Mouse (Mus musculus): ENCODE results near the gene Slc25a1. TPM values are rescaled to one million over a fixed set of nuclear protein-coding genes. Genes with fewer than 3 reads are reported as not detected.
"Not testable (repeated sequence)": the region's sequence is repeated elsewhere in the genome, so short reads cannot be mapped to it uniquely, and the experiment has no call there.

Slc25a1 gene
- polyA plus RNA-seq (2016; fragmentation: Nextera tagmentation; extraction: Ambion mirVana): 118 and 122 TPM in 2 replicates

- peak; percentile 89 for DNase-seq (ENCODE audit: low spot score)
- Histone ChIP-seq H3K4me1 (peaks cover 43% of the 10 kb centered on the region), H3K27ac (replicated peaks) (peak within 1 kb of the TSS; percentile 90), H3K27me3 (ENCODE audit: low read depth, poor library complexity, severe bottlenecking) (peaks cover 22% of the 10 kb centered on the region; the same call in 1 of the 2 replicates), H3K36me3 (peaks cover 23% of the 10 kb centered on the region), H3K9me3 (replicated peaks) (no peaks in the 10 kb centered on the region), H3K4me3 (peak within 1 kb of the TSS; percentile 81)
- under 1% methylated on average over 47 of the region's 47 CpGs for WGBS
Measured at GRCm38 (mm10) chr16:17928087-17928580, at the start of gene Slc25a1. Slc25a1 (minus strand) TSS chr16:17928219.

GRCm38 (mm10) chr16:17971853-17972252 lies 43.8 kb upstream of the Slc25a1 start:
- H3K4me3 ChIP-seq: no peak overlapping the region
- H3K36me3 ChIP-seq: no peaks in the 10 kb centered on the region
- DNase-seq (ENCODE audit: low spot score): no peak
- H3K27ac ChIP-seq (replicated peaks): no peak overlapping the region
- H3K4me1 ChIP-seq: no peaks in the 10 kb centered on the region
- WGBS: 80% methylated on average over 5 of the region's 5 CpGs
- H3K9me3 ChIP-seq (replicated peaks): no peaks in the 10 kb centered on the region
- H3K27me3 ChIP-seq (ENCODE audit: low read depth, poor library complexity, severe bottlenecking): no peaks in the 10 kb centered on the region

GRCm38 (mm10) chr16:17962091-17962490 lies 34.1 kb upstream of the Slc25a1 start:
- Histone ChIP-seq H3K4me3 (no peak overlapping the region), H3K9me3 (replicated peaks) (no peaks in the 10 kb centered on the region; the same call in 1 of the 2 replicates), H3K27ac (replicated peaks) (no peak overlapping the region), H3K4me1 (no peaks in the 10 kb centered on the region), H3K36me3 (no peaks in the 10 kb centered on the region), H3K27me3 (ENCODE audit: low read depth, poor library complexity, severe bottlenecking) (no peaks in the 10 kb centered on the region)
- WGBS: 83% methylated on average over 7 of the region's 7 CpGs
- no peak for DNase-seq (ENCODE audit: low spot score)

- H3K4me1 ChIP-seq; H3K27me3 ChIP-seq (ENCODE audit: low read depth, poor library complexity, severe bottlenecking); H3K36me3 ChIP-seq; H3K27ac ChIP-seq (replicated peaks); DNase-seq (ENCODE audit: low spot score); H3K4me3 ChIP-seq; H3K9me3 ChIP-seq (replicated peaks): not testable (repeated sequence)
- 97% methylated on average over 17 of the region's 17 CpGs for WGBS
Measured at GRCm38 (mm10) chr16:17956052-17956638, 28.1 kb upstream of the Slc25a1 start.

GRCm38 (mm10) chr16:17951618-17952017 lies 23.6 kb upstream of the Slc25a1 start:
- 82% methylated on average over 4 of the region's 4 CpGs for WGBS
- Histone ChIP-seq H3K27ac (replicated peaks) (no peak overlapping the region), H3K4me1 (peaks cover 17% of the 10 kb centered on the region), H3K27me3 (ENCODE audit: low read depth, poor library complexity, severe bottlenecking) (no peaks in the 10 kb centered on the region), H3K9me3 (replicated peaks) (peaks cover 5% of the 10 kb centered on the region; the same call in 1 of the 2 replicates), H3K4me3 (no peak overlapping the region), H3K36me3 (no peaks in the 10 kb centered on the region)
- no peak for DNase-seq (ENCODE audit: low spot score)

GRCm38 (mm10) chr16:17950068-17950467 lies 22.0 kb upstream of the Slc25a1 start:
- H3K9me3 ChIP-seq (replicated peaks): no peaks in the 10 kb centered on the region
- H3K4me3 ChIP-seq: no peak overlapping the region
- peaks cover 17% of the 10 kb centered on the region for H3K4me1 ChIP-seq
- WGBS: 65% methylated on average over 4 of the region's 4 CpGs
- no peak for DNase-seq (ENCODE audit: low spot score)
- H3K27ac ChIP-seq (replicated peaks): peak overlapping the region; percentile 75
- H3K36me3 ChIP-seq: no peaks in the 10 kb centered on the region
- H3K27me3 ChIP-seq (ENCODE audit: low read depth, poor library complexity, severe bottlenecking): no peaks in the 10 kb centered on the region

- no peaks in the 10 kb centered on the region for H3K27me3 ChIP-seq (ENCODE audit: low read depth, poor library complexity, severe bottlenecking)
- WGBS: 32% methylated on average over 2 of the region's 2 CpGs
- peaks cover 17% of the 10 kb centered on the region for H3K4me1 ChIP-seq
- peak overlapping the region; percentile 75 for H3K27ac ChIP-seq (replicated peaks)
- H3K9me3 ChIP-seq (replicated peaks): no peaks in the 10 kb centered on the region
- peak; percentile 61 for DNase-seq (ENCODE audit: low spot score)
- H3K4me3 ChIP-seq: no peak overlapping the region
- no peaks in the 10 kb centered on the region for H3K36me3 ChIP-seq
Measured at GRCm38 (mm10) chr16:17949421-17949877, 21.4 kb upstream of the Slc25a1 start.

- no peaks in the 10 kb centered on the region for H3K9me3 ChIP-seq (replicated peaks)
- WGBS: 66% methylated on average over 7 of the region's 7 CpGs
- peaks cover 16% of the 10 kb centered on the region for H3K4me1 ChIP-seq
- H3K27ac ChIP-seq (replicated peaks): no peak overlapping the region
- H3K27me3 ChIP-seq (ENCODE audit: low read depth, poor library complexity, severe bottlenecking): no peaks in the 10 kb centered on the region
- H3K4me3 ChIP-seq: no peak overlapping the region
- no peaks in the 10 kb centered on the region for H3K36me3 ChIP-seq
- DNase-seq (ENCODE audit: low spot score): no peak
Measured at GRCm38 (mm10) chr16:17945081-17945831, 17.2 kb upstream of the Slc25a1 start.

GRCm38 (mm10) chr16:17943466-17943865 lies 15.4 kb upstream of the Slc25a1 start:
- Histone ChIP-seq H3K27ac (replicated peaks) (no peak overlapping the region), H3K27me3 (ENCODE audit: low read depth, poor library complexity, severe bottlenecking) (peaks cover 1% of the 10 kb centered on the region; the same call in 1 of the 2 replicates), H3K36me3 (no peaks in the 10 kb centered on the region), H3K9me3 (replicated peaks) (no peaks in the 10 kb centered on the region), H3K4me3 (no peak overlapping the region), H3K4me1 (peaks cover 6% of the 10 kb centered on the region)
- 67% methylated on average over 8 of the region's 8 CpGs for WGBS
- no peak for DNase-seq (ENCODE audit: low spot score)

GRCm38 (mm10) chr16:17939255-17939751 lies 11.3 kb upstream of the Slc25a1 start:
- 63% methylated on average over 9 of the region's 9 CpGs for WGBS
- no peak overlapping the region for H3K4me3 ChIP-seq
- no peaks in the 10 kb centered on the region for H3K9me3 ChIP-seq (replicated peaks)
- peaks cover 6% of the 10 kb centered on the region for H3K4me1 ChIP-seq
- no peaks in the 10 kb centered on the region for H3K36me3 ChIP-seq
- DNase-seq (ENCODE audit: low spot score): no peak
- no peak overlapping the region for H3K27ac ChIP-seq (replicated peaks)
- peaks cover 25% of the 10 kb centered on the region for H3K27me3 ChIP-seq (ENCODE audit: low read depth, poor library complexity, severe bottlenecking)

GRCm38 (mm10) chr16:17938821-17939220 lies 10.8 kb upstream of the Slc25a1 start:
- Histone ChIP-seq H3K9me3 (replicated peaks) (no peaks in the 10 kb centered on the region), H3K36me3 (no peaks in the 10 kb centered on the region), H3K27me3 (ENCODE audit: low read depth, poor library complexity, severe bottlenecking) (peaks cover 28% of the 10 kb centered on the region), H3K4me3 (no peak overlapping the region), H3K27ac (replicated peaks) (no peak overlapping the region; the same call in 1 of the 2 replicates), H3K4me1 (peaks cover 6% of the 10 kb centered on the region)
- WGBS: 10% methylated on average over 7 of the region's 7 CpGs
- DNase-seq (ENCODE audit: low spot score): peak; percentile 62

- 82% methylated on average over 7 of the region's 7 CpGs for WGBS
- H3K27me3 ChIP-seq (ENCODE audit: low read depth, poor library complexity, severe bottlenecking): peaks cover 32% of the 10 kb centered on the region
Measured at GRCm38 (mm10) chr16:17938187-17938586, 10.2 kb upstream of the Slc25a1 start.

GRCm38 (mm10) chr16:17936776-17937175 lies 8.8 kb upstream of the Slc25a1 start:
- H3K27me3 ChIP-seq (ENCODE audit: low read depth, poor library complexity, severe bottlenecking): peaks cover 32% of the 10 kb centered on the region
- peaks cover 6% of the 10 kb centered on the region for H3K4me1 ChIP-seq
- no peak for DNase-seq (ENCODE audit: low spot score)
- no peak overlapping the region for H3K4me3 ChIP-seq
- no peak overlapping the region for H3K27ac ChIP-seq (replicated peaks)
- H3K36me3 ChIP-seq: no peaks in the 10 kb centered on the region
- no peaks in the 10 kb centered on the region for H3K9me3 ChIP-seq (replicated peaks)
- WGBS: 84% methylated on average over 10 of the region's 10 CpGs

More at GRCm38 (mm10) chr16:17938187-17938586, 10.2 kb upstream of the Slc25a1 start:
- Histone ChIP-seq H3K4me3 (no peak overlapping the region), H3K4me1 (peaks cover 6% of the 10 kb centered on the region), H3K36me3 (no peaks in the 10 kb centered on the region), H3K9me3 (replicated peaks) (no peaks in the 10 kb centered on the region), H3K27ac (replicated peaks) (no peak overlapping the region)
- no peak for DNase-seq (ENCODE audit: low spot score)

All from midbrain, embryonic 10.5 days (tissue).